Mouse (Mus musculus): ENCODE results near the gene Mtnr1b. TPM values are rescaled to one million over a fixed set of nuclear protein-coding genes. Genes with fewer than 3 reads are reported as not detected.

Mtnr1b gene
- polyA plus RNA-seq, 1 experiment from 2014 or later = not detected

- Histone ChIP-seq H3K27me3 (ENCODE audit: control insufficient read depth, insufficient read depth, low read length) (no peaks in the 10 kb centered on the region), H3K9me3 (ENCODE audit: control insufficient read depth, low read length) (no peaks in the 10 kb centered on the region), H3K4me2 (replicated peaks; ENCODE audit: low read depth, low read length) (no peak overlapping the region), H3K9ac (ENCODE audit: low read depth, low read length) (no peak overlapping the region), H3K27ac (ENCODE audit: low read depth, low read length) (no peak overlapping the region), H3K36me3 (ENCODE audit: control insufficient read depth, insufficient read depth, low read length) (no peaks in the 10 kb centered on the region), H3K4me1 (ENCODE audit: control insufficient read depth, insufficient read depth, low read length) (no peaks in the 10 kb centered on the region), H3K4me3 (ENCODE audit: low read length) (no peak overlapping the region)
- WGBS = 55% methylated on average over 5 of the region's 5 CpGs
- no peak for ATAC-seq (ENCODE audit: low FRiP score, low TSS enrichment)
Measured at GRCm38 (mm10) chr9:15886756-15887155, 12.4 kb upstream of the Mtnr1b start.

- Histone ChIP-seq H3K4me1 (ENCODE audit: control insufficient read depth, insufficient read depth, low read length) (no peaks in the 10 kb centered on the region), H3K9ac (ENCODE audit: low read depth, low read length) (no peak overlapping the region), H3K9me3 (ENCODE audit: control insufficient read depth, low read length) (no peaks in the 10 kb centered on the region), H3K4me3 (ENCODE audit: low read length) (no peak overlapping the region), H3K27me3 (ENCODE audit: control insufficient read depth, insufficient read depth, low read length) (no peaks in the 10 kb centered on the region), H3K4me2 (replicated peaks; ENCODE audit: low read depth, low read length) (no peak overlapping the region), H3K27ac (ENCODE audit: low read depth, low read length) (no peak overlapping the region), H3K36me3 (ENCODE audit: control insufficient read depth, insufficient read depth, low read length) (no peaks in the 10 kb centered on the region)
- no peak for ATAC-seq (ENCODE audit: low FRiP score, low TSS enrichment)
Measured at GRCm38 (mm10) chr9:15880754-15881153, 6.4 kb upstream of the Mtnr1b start.

GRCm38 (mm10) chr9:15880160-15880603 lies 5.8 kb upstream of the Mtnr1b start:
- Histone ChIP-seq H3K4me2 (replicated peaks; ENCODE audit: low read depth, low read length) (no peak overlapping the region), H3K36me3 (ENCODE audit: control insufficient read depth, insufficient read depth, low read length) (no peaks in the 10 kb centered on the region), H3K4me3 (ENCODE audit: low read length) (no peak overlapping the region), H3K9ac (ENCODE audit: low read depth, low read length) (no peak overlapping the region), H3K27me3 (ENCODE audit: control insufficient read depth, insufficient read depth, low read length) (no peaks in the 10 kb centered on the region), H3K27ac (ENCODE audit: low read depth, low read length) (no peak overlapping the region), H3K9me3 (ENCODE audit: control insufficient read depth, low read length) (no peaks in the 10 kb centered on the region), H3K4me1 (ENCODE audit: control insufficient read depth, insufficient read depth, low read length) (no peaks in the 10 kb centered on the region)
- 22% methylated on average over 3 of the region's 3 CpGs for WGBS
- ATAC-seq (ENCODE audit: low FRiP score, low TSS enrichment) = no peak

DNA sequence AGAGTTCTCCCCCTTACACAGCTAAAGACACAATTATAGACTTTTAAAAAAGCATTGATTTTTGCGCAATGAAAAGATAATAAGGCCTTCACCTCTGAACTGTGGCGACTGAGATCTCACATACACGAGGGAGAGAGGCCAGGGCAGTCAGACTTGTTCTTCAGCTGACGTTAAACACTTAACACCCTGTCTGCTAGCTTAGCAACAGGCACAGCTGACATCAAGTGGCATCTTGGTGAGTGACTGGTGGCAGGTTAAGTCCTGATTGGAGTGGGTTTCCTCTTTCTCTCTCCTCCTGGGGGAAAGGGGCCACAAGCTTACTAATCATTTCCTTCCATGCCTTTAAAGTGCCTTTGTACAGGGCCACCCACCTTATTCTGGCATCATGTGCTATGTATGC lies 4.3 kb downstream of the Mtnr1b start:
- Histone ChIP-seq H3K4me1 (ENCODE audit: control insufficient read depth, insufficient read depth, low read length) (no peaks in the 10 kb centered on the region), H3K9me3 (ENCODE audit: control insufficient read depth, low read length) (no peaks in the 10 kb centered on the region), H3K4me3 (ENCODE audit: low read length) (no peak overlapping the region), H3K4me2 (replicated peaks; ENCODE audit: low read depth, low read length) (no peak overlapping the region), H3K9ac (ENCODE audit: low read depth, low read length) (no peak overlapping the region), H3K36me3 (ENCODE audit: control insufficient read depth, insufficient read depth, low read length) (no peaks in the 10 kb centered on the region), H3K27ac (ENCODE audit: low read depth, low read length) (no peak overlapping the region), H3K27me3 (ENCODE audit: control insufficient read depth, insufficient read depth, low read length) (no peaks in the 10 kb centered on the region)
- no peak for ATAC-seq (ENCODE audit: low FRiP score, low TSS enrichment)
- 57% methylated on average over 4 of the region's 4 CpGs for WGBS

- Histone ChIP-seq H3K9me3 (ENCODE audit: control insufficient read depth, low read length) (no peaks in the 10 kb centered on the region), H3K27me3 (ENCODE audit: control insufficient read depth, insufficient read depth, low read length) (no peaks in the 10 kb centered on the region), H3K36me3 (ENCODE audit: control insufficient read depth, insufficient read depth, low read length) (no peaks in the 10 kb centered on the region), H3K4me2 (replicated peaks; ENCODE audit: low read depth, low read length) (no peak overlapping the region), H3K4me3 (ENCODE audit: low read length) (no peak overlapping the region), H3K4me1 (ENCODE audit: control insufficient read depth, insufficient read depth, low read length) (no peaks in the 10 kb centered on the region), H3K9ac (ENCODE audit: low read depth, low read length) (no peak overlapping the region), H3K27ac (ENCODE audit: low read depth, low read length) (no peak overlapping the region)
- WGBS = 69% methylated on average over 4 of the region's 4 CpGs
- no peak for ATAC-seq (ENCODE audit: low FRiP score, low TSS enrichment)
Measured at GRCm38 (mm10) chr9:15869456-15869855, 4.9 kb downstream of the Mtnr1b start.

GRCm38 (mm10) chr9:15866280-15867072 lies 7.9 kb downstream of the Mtnr1b start:
- H3K9me3 ChIP-seq (ENCODE audit: control insufficient read depth, low read length) = no peaks in the 10 kb centered on the region
- H3K9ac ChIP-seq (ENCODE audit: low read depth, low read length) = no peak overlapping the region
- WGBS = 69% methylated on average over 10 of the region's 10 CpGs
- H3K4me1 ChIP-seq (ENCODE audit: control insufficient read depth, insufficient read depth, low read length) = no peaks in the 10 kb centered on the region
- no peak overlapping the region for H3K4me3 ChIP-seq (ENCODE audit: low read length)
- no peak overlapping the region for H3K4me2 ChIP-seq (replicated peaks; ENCODE audit: low read depth, low read length)
- H3K36me3 ChIP-seq (ENCODE audit: control insufficient read depth, insufficient read depth, low read length) = no peaks in the 10 kb centered on the region
- no peaks in the 10 kb centered on the region for H3K27me3 ChIP-seq (ENCODE audit: control insufficient read depth, insufficient read depth, low read length)
- H3K27ac ChIP-seq (ENCODE audit: low read depth, low read length) = no peak overlapping the region
- ATAC-seq (ENCODE audit: low FRiP score, low TSS enrichment) = no peak

GRCm38 (mm10) chr9:15861402-15861801 lies 13.0 kb downstream of the Mtnr1b start:
- WGBS = 76% methylated on average over 5 of the region's 5 CpGs
- Histone ChIP-seq H3K4me1 (ENCODE audit: control insufficient read depth, insufficient read depth, low read length) (no peaks in the 10 kb centered on the region), H3K4me2 (replicated peaks; ENCODE audit: low read depth, low read length) (no peak overlapping the region), H3K27me3 (ENCODE audit: control insufficient read depth, insufficient read depth, low read length) (no peaks in the 10 kb centered on the region), H3K27ac (ENCODE audit: low read depth, low read length) (no peak overlapping the region), H3K4me3 (ENCODE audit: low read length) (no peak overlapping the region), H3K36me3 (ENCODE audit: control insufficient read depth, insufficient read depth, low read length) (no peaks in the 10 kb centered on the region), H3K9me3 (ENCODE audit: control insufficient read depth, low read length) (no peaks in the 10 kb centered on the region), H3K9ac (ENCODE audit: low read depth, low read length) (no peak overlapping the region)
- ATAC-seq (ENCODE audit: low FRiP score, low TSS enrichment) = no peak

DNA sequence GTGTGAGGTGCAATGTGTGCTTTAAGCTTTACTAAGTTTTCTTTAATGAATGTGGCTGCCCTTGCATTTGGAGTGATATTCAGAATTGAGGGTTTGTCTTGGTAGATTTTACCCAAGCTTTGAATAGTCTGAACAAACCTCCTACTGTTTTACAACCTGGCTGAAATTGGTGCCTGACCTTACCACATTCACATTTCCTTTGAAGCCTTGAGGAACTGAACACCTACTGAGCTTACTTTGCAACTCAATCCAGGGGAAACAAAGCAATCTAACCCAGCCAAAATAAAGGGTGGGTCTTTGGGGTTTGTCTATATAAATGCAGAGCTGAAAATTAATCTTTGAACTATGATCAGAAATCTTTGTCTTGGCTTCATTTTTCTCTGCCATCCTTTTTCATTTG lies 23.6 kb downstream of the Mtnr1b start:
- no peak overlapping the region for H3K27ac ChIP-seq (ENCODE audit: low read depth, low read length)
- no peak overlapping the region for H3K4me3 ChIP-seq (ENCODE audit: low read length)
- no peak overlapping the region for H3K4me2 ChIP-seq (replicated peaks; ENCODE audit: low read depth, low read length)
- no peak overlapping the region for H3K9ac ChIP-seq (ENCODE audit: low read depth, low read length)
- H3K36me3 ChIP-seq (ENCODE audit: control insufficient read depth, insufficient read depth, low read length) = no peaks in the 10 kb centered on the region
- ATAC-seq (ENCODE audit: low FRiP score, low TSS enrichment) = no peak
- H3K27me3 ChIP-seq (ENCODE audit: control insufficient read depth, insufficient read depth, low read length) = no peaks in the 10 kb centered on the region
- no peaks in the 10 kb centered on the region for H3K4me1 ChIP-seq (ENCODE audit: control insufficient read depth, insufficient read depth, low read length)
- no peaks in the 10 kb centered on the region; the same call in 1 of the 2 replicates for H3K9me3 ChIP-seq (ENCODE audit: control insufficient read depth, low read length)

DNA sequence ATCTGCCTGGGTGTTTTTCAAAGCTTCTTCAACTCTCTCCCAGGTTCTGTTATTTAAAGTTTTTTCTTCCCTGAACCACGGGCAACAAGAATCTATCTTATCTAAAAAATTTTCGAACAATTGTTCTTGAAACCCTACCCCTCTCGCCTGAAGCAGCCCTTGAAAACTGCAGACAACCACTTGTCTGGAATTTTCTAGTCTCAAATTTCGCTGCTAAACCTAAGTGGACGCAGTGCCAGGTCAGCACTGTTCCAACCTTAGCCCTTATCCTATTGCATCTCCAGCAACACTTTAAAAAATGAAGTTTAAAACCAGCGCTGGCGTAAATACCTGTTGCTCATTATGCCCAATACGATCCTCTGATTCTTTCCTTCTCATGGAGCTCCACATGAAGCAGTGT lies 29.0 kb downstream of the Mtnr1b start:
- Histone ChIP-seq H3K27me3 (ENCODE audit: control insufficient read depth, insufficient read depth, low read length) (no peaks in the 10 kb centered on the region), H3K4me2 (replicated peaks; ENCODE audit: low read depth, low read length) (no peak overlapping the region), H3K36me3 (ENCODE audit: control insufficient read depth, insufficient read depth, low read length) (no peaks in the 10 kb centered on the region), H3K27ac (ENCODE audit: low read depth, low read length) (no peak overlapping the region), H3K9ac (ENCODE audit: low read depth, low read length) (no peak overlapping the region), H3K9me3 (ENCODE audit: control insufficient read depth, low read length) (no peaks in the 10 kb centered on the region), H3K4me1 (ENCODE audit: control insufficient read depth, insufficient read depth, low read length) (no peaks in the 10 kb centered on the region), H3K4me3 (ENCODE audit: low read length) (no peak overlapping the region)
- no peak for ATAC-seq (ENCODE audit: low FRiP score, low TSS enrichment)
- WGBS = 74% methylated on average over 8 of the region's 8 CpGs
